Mouse (Mus musculus): ENCODE measurements around the gene Islr. TPM values are rescaled to one million over a fixed set of nuclear protein-coding genes. Genes with fewer than 3 reads are reported as not detected.

Islr gene
- total and polyA plus RNA-seq, 3 experiments: not detected

DNA sequence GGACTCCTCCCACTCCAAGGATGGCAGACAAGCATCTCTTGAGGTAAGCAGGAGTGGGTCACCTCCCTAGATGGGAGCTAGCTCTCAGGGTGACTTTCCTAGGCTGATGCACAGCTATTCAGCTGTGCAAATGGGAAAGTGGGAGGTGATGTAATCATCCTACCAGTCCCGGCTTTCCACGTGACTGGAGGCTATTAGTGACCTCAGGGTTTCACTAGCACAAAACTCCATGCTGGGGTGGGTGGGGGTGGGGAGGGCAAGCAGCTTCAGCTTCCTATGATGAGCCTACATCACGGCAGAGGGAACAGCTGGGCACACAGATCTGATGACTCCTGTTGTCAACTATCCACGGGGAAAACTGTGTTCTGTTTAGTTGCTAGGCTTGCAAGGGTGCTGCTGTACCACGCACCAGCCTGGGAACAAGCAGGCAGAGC is 29.3 kb downstream of the Islr start:
- H3K4me1 ChIP-seq (ENCODE audit: control insufficient read depth in 1 of 2, insufficient read depth in 2 of 2, low read length in 2 of 2): no peaks in the 10 kb centered on the region
- peaks cover 17 to 18% of the 10 kb centered on the region in 2 experiments for H3K27me3 ChIP-seq (ENCODE audit: control insufficient read depth in 1 of 2, insufficient read depth in 2 of 2, low read length in 2 of 2)
- H3K36me3 ChIP-seq (ENCODE audit: control insufficient read depth in 1 of 2, insufficient read depth in 2 of 2, low read length in 2 of 2): no peaks in the 10 kb centered on the region
- H3K9me3 ChIP-seq (replicated peaks; ENCODE audit: insufficient read depth, low read length): no peaks in the 10 kb centered on the region
- H3K4me3 ChIP-seq (ENCODE audit: control insufficient read depth in 1 of 2, insufficient read depth in 1 of 2, low read depth in 2 of 2, low read length in 2 of 2): no peak overlapping the region
- H3K79me2 ChIP-seq (ENCODE audit: control insufficient read depth, insufficient read depth, low read length, poor library complexity): no peaks in the 10 kb centered on the region
- no peak for DNase-seq (ENCODE audit: low read depth, low spot score)
- H3K9ac ChIP-seq (ENCODE audit: control insufficient read depth, low read depth, low read length, poor library complexity, severe bottlenecking): no peak overlapping the region
- no peak for TF ChIP-seq MAFK (IDR thresholded peaks at IDR 0.05; ENCODE audit: borderline replicate concordance, low read depth, low read length)
- TF ChIP-seq UBTF (IDR thresholded peaks at IDR 0.05; ENCODE audit: borderline replicate concordance, insufficient read depth, low read depth, low read length): no peak
- TF ChIP-seq ZKSCAN1 (IDR thresholded peaks at IDR 0.05; ENCODE audit: low read depth, low read length): no peak
- no peak overlapping the region for H3K27ac ChIP-seq (ENCODE audit: control insufficient read depth, low read depth, low read length)

GRCm38 (mm10) chr9:58172863-58173262 is 31.2 kb downstream of the Islr start:
- H3K9me3 ChIP-seq (replicated peaks; ENCODE audit: insufficient read depth, low read length): no peaks in the 10 kb centered on the region
- no peak overlapping the region for H3K27ac ChIP-seq (ENCODE audit: control insufficient read depth, low read depth, low read length)
- no peaks in the 10 kb centered on the region for H3K79me2 ChIP-seq (ENCODE audit: control insufficient read depth, insufficient read depth, low read length, poor library complexity)
- no peak for DNase-seq (ENCODE audit: low read depth, low spot score)
- no peak overlapping the region for H3K9ac ChIP-seq (ENCODE audit: control insufficient read depth, low read depth, low read length, poor library complexity, severe bottlenecking)
- no peaks in the 10 kb centered on the region for H3K4me1 ChIP-seq (ENCODE audit: control insufficient read depth in 1 of 2, insufficient read depth in 2 of 2, low read length in 2 of 2)
- no peaks in the 10 kb centered on the region for H3K36me3 ChIP-seq (ENCODE audit: control insufficient read depth in 1 of 2, insufficient read depth in 2 of 2, low read length in 2 of 2)
- no peak overlapping the region for H3K4me3 ChIP-seq (ENCODE audit: control insufficient read depth in 1 of 2, insufficient read depth in 1 of 2, low read depth in 2 of 2, low read length in 2 of 2)
- TF ChIP-seq ZMIZ1 (IDR thresholded peaks at IDR 0.05; ENCODE audit: low read depth, low read length): no peak
- TF ChIP-seq ZKSCAN1 (IDR thresholded peaks at IDR 0.05; ENCODE audit: low read depth, low read length): no peak
- TF ChIP-seq USF1 (IDR thresholded peaks at IDR 0.05; ENCODE audit: low read depth, low read length): no peak
- TF ChIP-seq ELF1 (IDR thresholded peaks at IDR 0.05; ENCODE audit: low read depth, low read length): no peak
- no peak for TF ChIP-seq MAFK (IDR thresholded peaks at IDR 0.05; ENCODE audit: borderline replicate concordance, low read depth, low read length)
- no peak for TF ChIP-seq RAD21 (IDR thresholded peaks at IDR 0.05; ENCODE audit: low read depth, low read length)
- no peak for TF ChIP-seq MAZ (IDR thresholded peaks at IDR 0.05; ENCODE audit: low read depth, low read length)
- TF ChIP-seq TCF12 (IDR thresholded peaks at IDR 0.05; ENCODE audit: low read depth, low read length): no peak
- no peak for TF ChIP-seq POLR2A (IDR thresholded peaks at IDR 0.05; ENCODE audit: control insufficient read depth in 1 of 2, insufficient read depth in 1 of 2, low read depth in 1 of 2, low read length in 2 of 2, poor library complexity in 1 of 2)
- TF ChIP-seq ZC3H11A (IDR thresholded peaks at IDR 0.05; ENCODE audit: low read depth, low read length): no peak
- TF ChIP-seq TBP (IDR thresholded peaks at IDR 0.05; ENCODE audit: low read depth, low read length): no peak
- H3K27me3 ChIP-seq (ENCODE audit: control insufficient read depth in 1 of 2, insufficient read depth in 2 of 2, low read length in 2 of 2): peaks cover 25 to 27% of the 10 kb centered on the region in 2 experiments

GRCm38 (mm10) chr9:58169426-58169825 is 34.7 kb downstream of the Islr start:
- Histone ChIP-seq H3K27ac (ENCODE audit: control insufficient read depth, low read depth, low read length) (no peak overlapping the region), H3K79me2 (ENCODE audit: control insufficient read depth, insufficient read depth, low read length, poor library complexity) (no peaks in the 10 kb centered on the region), H3K9me3 (replicated peaks; ENCODE audit: insufficient read depth, low read length) (no peaks in the 10 kb centered on the region), H3K9ac (ENCODE audit: control insufficient read depth, low read depth, low read length, poor library complexity, severe bottlenecking) (no peak overlapping the region), H3K4me1 (ENCODE audit: control insufficient read depth in 1 of 2, insufficient read depth in 2 of 2, low read length in 2 of 2) (no peaks in the 10 kb centered on the region), H3K36me3 (ENCODE audit: control insufficient read depth in 1 of 2, insufficient read depth in 2 of 2, low read length in 2 of 2) (no peaks in the 10 kb centered on the region), H3K27me3 (ENCODE audit: control insufficient read depth in 1 of 2, insufficient read depth in 2 of 2, low read length in 2 of 2) (peaks cover 24 to 32% of the 10 kb centered on the region in 2 experiments), H3K4me3 (ENCODE audit: control insufficient read depth in 1 of 2, insufficient read depth in 1 of 2, low read depth in 2 of 2, low read length in 2 of 2) (no peak overlapping the region)
- TF ChIP-seq MEF2A (IDR thresholded peaks at IDR 0.05; ENCODE audit: extremely low read depth, insufficient replicate concordance, low read depth, low read length, poor library complexity, severe bottlenecking) (no peak), BHLHE40 (IDR thresholded peaks at IDR 0.05; ENCODE audit: borderline replicate concordance, low read depth, low read length) (no peak), NELFE (IDR thresholded peaks at IDR 0.05; ENCODE audit: low read depth, low read length) (no peak), POLR2AphosphoS5 (IDR thresholded peaks at IDR 0.05; ENCODE audit: borderline replicate concordance, low read depth, low read length) (no peak), CHD2 (IDR thresholded peaks at IDR 0.05; ENCODE audit: low read length) (no peak), ETS1 (IDR thresholded peaks at IDR 0.05; ENCODE audit: low read depth, low read length) (no peak), TCF12 (IDR thresholded peaks at IDR 0.05; ENCODE audit: low read depth, low read length) (no peak), USF1 (IDR thresholded peaks at IDR 0.05; ENCODE audit: low read depth, low read length) (no peak), RAD21 (IDR thresholded peaks at IDR 0.05; ENCODE audit: low read depth, low read length) (no peak), NRF1 (IDR thresholded peaks at IDR 0.05; ENCODE audit: insufficient read depth, low read depth, low read length, poor library complexity, severe bottlenecking) (no peak), CTCF (IDR thresholded peaks at IDR 0.05 in 2 of 3, conservative IDR thresholded peaks at IDR 0.05 in 1 of 3; ENCODE audit: control insufficient read depth in 1 of 3, insufficient read depth in 1 of 3, low read depth in 2 of 3, low read length in 3 of 3, poor library complexity in 1 of 3, severe bottlenecking in 1 of 3) (no peak), JUND (IDR thresholded peaks at IDR 0.05; ENCODE audit: low read depth, low read length) (no peak), E2F4 (IDR thresholded peaks at IDR 0.05; ENCODE audit: borderline replicate concordance, low read depth, low read length) (no peak), MAX (IDR thresholded peaks at IDR 0.05; ENCODE audit: low read length) (no peak), ZMIZ1 (IDR thresholded peaks at IDR 0.05; ENCODE audit: low read depth, low read length) (no peak), ZKSCAN1 (IDR thresholded peaks at IDR 0.05; ENCODE audit: low read depth, low read length) (no peak), POLR2A (IDR thresholded peaks at IDR 0.05; ENCODE audit: control insufficient read depth in 1 of 2, insufficient read depth in 1 of 2, low read depth in 1 of 2, low read length in 2 of 2, poor library complexity in 1 of 2) (no peak), MXI1 (IDR thresholded peaks at IDR 0.05; ENCODE audit: low read depth, low read length) (no peak)
- no peak for DNase-seq (ENCODE audit: low read depth, low spot score)

All from MEL (cell line).